Mouse (Mus musculus) forebrain, embryonic 16.5 days (tissue): ENCODE results near the gene Ucma. TPM values are rescaled to one million over a fixed set of nuclear protein-coding genes. Genes with fewer than 3 reads are reported as not detected.
"Not testable (repeated sequence)": the region's sequence is repeated elsewhere in the genome, so short reads cannot be mapped to it uniquely, and the experiment has no call there.

Source experiments
- ATAC-seq: fragments of 200-750 bp; cut with Nextera tagmentation; 2 replicates; pipeline ENCODE4 v1.8.0; 2017; ENCODE audit warnings: mild to moderate bottlenecking, moderate library complexity
- H3K27ac ChIP-seq: fragments of 300-500 bp; sonication (generic); 2 replicates; pipeline ENCODE4 v1.5.1; 2014; ENCODE audit warnings: low read length, control low read depth
- H3K27me3 ChIP-seq: fragments of 300-500 bp; sonication (generic); replicated peaks from 2 replicates; pipeline ENCODE4 v1.6.1; 2014; ENCODE audit warnings: low read length; ENCODE audit not compliant: control insufficient read depth, insufficient read depth
- H3K36me3 ChIP-seq: fragments of 300-500 bp; sonication (generic); 2 replicates; pipeline ENCODE4 v1.6.1; 2014; ENCODE audit not compliant: control insufficient read depth, insufficient read depth
- H3K4me1 ChIP-seq: fragments of 300-500 bp; sonication (generic); replicated peaks from 2 replicates; pipeline ENCODE4 v1.6.1; 2014; ENCODE audit warnings: low read length; ENCODE audit not compliant: control insufficient read depth, insufficient read depth
- H3K4me2 ChIP-seq: fragments of 300-500 bp; sonication (generic); 2 replicates; pipeline ENCODE4 v1.6.1; 2014; ENCODE audit warnings: mild to moderate bottlenecking, low read length, control low read depth
- H3K4me3 ChIP-seq: fragments of 300-500 bp; sonication (generic); replicated peaks from 2 replicates; pipeline ENCODE4 v1.5.1; 2014; ENCODE audit warnings: mild to moderate bottlenecking, low read length, control low read depth
- H3K9ac ChIP-seq: fragments of 300-500 bp; sonication (generic); replicated peaks from 2 replicates; pipeline ENCODE4 v1.6.1; 2014; ENCODE audit warnings: low read depth, low read length, control low read depth
- H3K9me3 ChIP-seq: fragments of 300-500 bp; sonication (generic); 2 replicates; pipeline ENCODE4 v1.6.1; 2016; ENCODE audit warnings: low read length; ENCODE audit not compliant: control insufficient read depth
- WGBS: fragments of 180-500 bp; shearing (Covaris S2); extraction: QIAGEN DNeasy Blood & Tissue Kit; methylation state at CpG from one replicate; pipeline ENCODE4 v1.1.7; 2014; 5-methylcytosine and 5-hydroxymethylcytosine counted together
- polyA plus RNA-seq: library from polyadenylated mRNA; unstranded; fragments of >200 nt; fragmentation: Nextera tagmentation; extraction: Ambion mirVana; gene quantifications from 2 replicates; pipeline ENCODE4 v1.2.1, GENCODE M21; 2015

The Ucma gene
- polyA plus RNA-seq: 0.71 TPM in 1 of 2 replicates, not detected in the other

DNA sequence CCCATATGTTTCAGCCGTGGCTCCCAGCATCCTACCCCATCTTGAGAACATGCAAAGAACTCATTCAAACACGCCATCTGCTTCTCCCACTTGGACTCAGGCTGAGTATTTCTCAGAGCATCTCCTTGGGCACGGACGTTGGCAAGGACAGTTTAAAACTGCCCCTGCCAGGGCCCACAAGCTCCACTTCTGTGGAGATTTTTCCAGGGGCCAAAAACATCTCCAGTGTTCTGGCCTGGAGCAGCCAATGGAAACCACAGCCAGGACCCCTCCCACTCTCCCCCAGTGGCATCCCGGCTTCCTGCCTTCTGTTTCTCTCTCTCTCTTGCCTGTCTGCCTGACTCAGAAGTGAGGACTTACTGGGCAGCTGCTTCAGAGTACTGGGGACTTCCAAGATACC is at the start of gene Ucma:
Gene Ucma (plus strand): TSS at position 316 of the 400 bp plus-strand sequence.
- H3K4me3 ChIP-seq: no peak within 1 kb of the TSS
- peak within 1 kb of the TSS; percentile 8; the same call in 1 of the 2 replicates for H3K27ac ChIP-seq
- H3K36me3 ChIP-seq: no peaks in the 10 kb centered on the region
- H3K9ac ChIP-seq: no peak within 1 kb of the TSS
- 0 out of 2 replicates have a peak, but pooled peaks have one; percentile 38 for ATAC-seq
- H3K4me2 ChIP-seq: no peak within 1 kb of the TSS
- H3K4me1 ChIP-seq: peaks cover 19% of the 10 kb centered on the region
- H3K9me3 ChIP-seq: no peaks in the 10 kb centered on the region
- WGBS: 55% methylated on average over 5 of the region's 5 CpGs
- no peaks in the 10 kb centered on the region for H3K27me3 ChIP-seq

DNA sequence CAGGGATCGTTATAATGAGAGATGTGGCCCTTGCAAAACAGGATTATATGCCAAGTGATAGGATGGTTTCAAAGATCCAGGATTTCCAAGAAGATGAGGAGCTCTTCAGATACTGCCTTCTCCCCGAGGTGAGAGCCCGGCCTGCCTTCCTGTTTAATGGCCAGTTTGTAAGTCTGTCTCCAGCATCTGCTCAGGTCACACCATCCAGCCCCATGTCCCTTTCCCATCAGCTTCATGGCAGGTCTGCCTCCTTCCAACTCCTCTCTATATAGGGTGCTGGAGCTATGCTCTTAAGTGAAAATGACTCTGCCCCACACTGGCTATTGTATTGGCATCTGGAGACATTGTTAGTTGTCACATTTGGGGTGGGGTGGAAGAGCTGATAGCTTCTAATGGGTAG is 48.5 kb upstream of the Ucma start:
- Histone ChIP-seq H3K27me3 (no peaks in the 10 kb centered on the region), H3K4me2 (no peak overlapping the region), H3K9ac (no peak overlapping the region), H3K9me3 (no peaks in the 10 kb centered on the region), H3K27ac (no peak overlapping the region), H3K36me3 (no peaks in the 10 kb centered on the region; the same call in 1 of the 2 replicates), H3K4me3 (no peak overlapping the region), H3K4me1 (no peaks in the 10 kb centered on the region)
- no peak for ATAC-seq
- WGBS: 84% methylated on average over 3 of the region's 3 CpGs

DNA sequence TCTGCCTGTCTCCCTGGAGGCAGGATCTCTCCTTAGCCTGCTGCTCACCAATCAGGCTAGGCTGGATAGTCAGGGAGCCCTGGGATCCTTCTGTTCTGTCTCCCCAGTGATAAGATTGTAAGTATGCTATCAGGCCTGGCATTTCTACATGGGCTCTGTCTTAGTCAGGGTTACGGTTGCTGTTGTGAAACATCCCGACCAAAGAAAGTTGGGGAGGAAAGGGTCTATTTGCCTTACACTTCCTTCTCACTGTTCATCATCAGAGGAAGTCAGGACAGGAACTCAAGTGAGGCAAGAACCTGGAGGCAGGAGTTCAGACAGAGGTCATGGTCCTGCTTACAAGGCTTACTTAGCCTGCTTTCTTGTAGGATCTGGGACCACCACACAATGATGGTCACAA is 46.7 kb upstream of the Ucma start:
- no peak overlapping the region for H3K4me2 ChIP-seq
- H3K9me3 ChIP-seq: no peaks in the 10 kb centered on the region
- no peak overlapping the region for H3K4me3 ChIP-seq
- H3K27me3 ChIP-seq: no peaks in the 10 kb centered on the region
- no peak overlapping the region for H3K9ac ChIP-seq
- ATAC-seq: no peak
- H3K27ac ChIP-seq: no peak overlapping the region
- no peaks in the 10 kb centered on the region for H3K4me1 ChIP-seq
- H3K36me3 ChIP-seq: no peaks in the 10 kb centered on the region; the same call in 1 of the 2 replicates
- 89% methylated on average over 2 of the region's 2 CpGs for WGBS

DNA sequence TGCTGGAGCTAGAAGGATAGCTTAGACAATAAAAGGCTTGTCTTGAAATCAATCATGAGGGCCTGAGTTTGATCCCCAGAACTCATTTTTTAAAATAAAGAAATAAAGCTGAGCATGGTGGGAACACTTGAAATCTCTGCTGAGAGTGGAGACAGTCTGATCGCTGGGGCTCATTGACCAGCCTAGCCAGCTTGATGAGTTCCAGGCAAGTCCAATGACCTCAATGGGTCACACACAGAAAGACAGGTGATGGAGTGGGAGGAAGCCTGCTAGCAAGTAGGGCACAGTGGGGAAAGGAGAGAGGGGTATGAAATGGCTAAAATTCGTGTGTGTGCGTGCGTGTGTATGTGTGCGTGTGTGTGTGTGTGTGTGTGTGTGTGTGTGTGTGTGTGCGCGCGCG is 41.4 kb upstream of the Ucma start:
- Histone ChIP-seq H3K27me3 (no peaks in the 10 kb centered on the region), H3K4me1 (no peaks in the 10 kb centered on the region), H3K36me3 (no peaks in the 10 kb centered on the region; the same call in 1 of the 2 replicates), H3K9ac (no peak overlapping the region), H3K27ac (no peak overlapping the region), H3K9me3 (no peaks in the 10 kb centered on the region), H3K4me2 (no peak overlapping the region), H3K4me3 (no peak overlapping the region)
- no peak for ATAC-seq
- 94% methylated on average over 9 of the region's 9 CpGs for WGBS

DNA sequence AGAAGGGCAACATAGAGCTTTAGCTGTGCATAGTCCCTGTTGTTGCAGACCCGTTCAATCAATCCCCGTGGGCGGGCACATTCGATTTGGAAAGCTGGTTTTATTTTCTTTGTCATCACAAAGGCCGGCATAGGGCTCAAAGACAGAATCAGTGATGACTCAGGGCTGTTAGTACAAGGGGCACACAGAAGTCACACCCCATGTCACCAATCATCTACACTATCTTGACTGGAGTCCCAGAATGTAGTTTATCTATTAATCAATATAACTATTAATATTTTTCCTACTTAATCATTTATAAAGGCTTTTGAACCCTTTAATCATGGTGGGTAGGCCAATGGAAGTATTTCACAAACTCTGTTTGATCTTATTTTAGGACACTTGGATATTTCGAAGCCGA is 38.0 kb upstream of the Ucma start:
- no peaks in the 10 kb centered on the region for H3K36me3 ChIP-seq
- no peaks in the 10 kb centered on the region for H3K27me3 ChIP-seq
- WGBS: 94% methylated on average over 7 of the region's 7 CpGs
- no peak overlapping the region for H3K4me2 ChIP-seq
- no peak overlapping the region for H3K4me3 ChIP-seq
- no peak overlapping the region for H3K9ac ChIP-seq
- no peaks in the 10 kb centered on the region for H3K4me1 ChIP-seq
- ATAC-seq: no peak
- no peak overlapping the region for H3K27ac ChIP-seq
- no peaks in the 10 kb centered on the region for H3K9me3 ChIP-seq

DNA sequence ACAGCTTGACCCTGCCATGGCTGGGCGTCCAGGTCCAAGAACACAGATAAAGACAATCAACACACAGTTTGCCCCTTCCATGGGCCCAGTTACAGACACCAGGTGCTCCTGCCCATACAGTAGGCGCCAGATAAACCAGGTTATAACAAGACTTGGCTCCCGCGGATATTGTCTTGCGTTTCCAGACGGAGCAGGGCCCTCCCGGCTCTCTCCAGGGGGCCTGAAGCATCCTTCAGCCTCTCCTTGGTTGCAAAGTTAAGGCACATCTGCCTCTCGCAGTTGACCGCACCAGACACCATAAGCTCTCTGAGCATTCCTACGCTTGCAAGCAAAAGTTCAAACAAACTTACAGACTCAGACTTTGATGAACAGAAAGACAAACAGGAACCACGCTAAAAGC is 35.1 kb upstream of the Ucma start:
- Histone ChIP-seq H3K4me2 (no peak overlapping the region), H3K4me1 (no peaks in the 10 kb centered on the region), H3K27me3 (no peaks in the 10 kb centered on the region), H3K4me3 (no peak overlapping the region), H3K9me3 (no peaks in the 10 kb centered on the region), H3K27ac (no peak overlapping the region), H3K36me3 (no peaks in the 10 kb centered on the region), H3K9ac (no peak overlapping the region)
- 89% methylated on average over 11 of the region's 11 CpGs for WGBS
- ATAC-seq: no peak

DNA sequence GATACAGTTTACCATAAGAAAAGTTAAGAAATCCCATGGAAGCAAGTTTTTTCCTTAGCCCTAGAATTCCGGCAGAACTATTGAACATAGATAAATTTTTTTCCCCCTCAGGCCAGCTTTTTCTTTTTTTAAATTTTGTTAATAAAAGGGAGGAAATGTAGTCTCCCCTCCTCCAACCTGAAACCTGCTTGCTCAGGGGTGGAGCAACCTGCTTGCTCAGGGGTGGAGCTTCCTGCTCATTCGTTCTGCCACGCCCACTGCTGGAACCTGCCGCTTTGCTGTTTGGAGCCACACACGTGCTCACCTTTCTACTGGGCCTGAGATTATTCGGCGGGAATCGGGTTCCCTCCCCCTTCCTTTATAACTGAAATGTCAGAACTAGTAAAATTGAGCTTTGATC is 26.2 kb upstream of the Ucma start:
- not testable (repeated sequence) for H3K4me3 ChIP-seq, ATAC-seq, H3K4me1 ChIP-seq, H3K4me2 ChIP-seq, H3K27ac ChIP-seq, H3K9me3 ChIP-seq, H3K36me3 ChIP-seq, H3K27me3 ChIP-seq, H3K9ac ChIP-seq
- 91% methylated on average over 7 of the region's 8 CpGs for WGBS

DNA sequence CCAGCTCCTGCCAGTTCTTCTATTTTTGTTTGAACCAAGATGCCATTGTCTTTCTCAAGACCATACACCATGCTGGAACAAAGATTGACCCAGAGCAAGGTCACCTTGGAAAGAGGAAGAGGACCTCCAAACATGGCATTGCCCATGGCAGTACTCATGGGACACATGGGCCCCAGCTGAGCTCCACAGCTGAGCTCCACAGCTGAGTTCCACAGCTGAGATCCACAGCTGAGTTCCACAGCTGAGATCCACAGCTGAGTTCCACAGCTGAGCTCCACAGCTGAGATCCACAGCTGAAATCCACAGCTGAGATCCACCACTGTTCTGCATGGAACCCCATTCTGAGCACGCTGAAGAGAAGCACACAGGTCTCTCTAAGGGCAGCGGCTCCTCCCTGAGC is 24.9 kb upstream of the Ucma start:
- ATAC-seq: no peak
- Histone ChIP-seq H3K27me3 (no peaks in the 10 kb centered on the region), H3K27ac (no peak overlapping the region), H3K4me3 (no peak overlapping the region), H3K4me1 (no peaks in the 10 kb centered on the region), H3K9ac (no peak overlapping the region), H3K36me3 (no peaks in the 10 kb centered on the region), H3K9me3 (no peaks in the 10 kb centered on the region), H3K4me2 (no peak overlapping the region)
- WGBS: 91% methylated on average over 2 of the region's 2 CpGs

DNA sequence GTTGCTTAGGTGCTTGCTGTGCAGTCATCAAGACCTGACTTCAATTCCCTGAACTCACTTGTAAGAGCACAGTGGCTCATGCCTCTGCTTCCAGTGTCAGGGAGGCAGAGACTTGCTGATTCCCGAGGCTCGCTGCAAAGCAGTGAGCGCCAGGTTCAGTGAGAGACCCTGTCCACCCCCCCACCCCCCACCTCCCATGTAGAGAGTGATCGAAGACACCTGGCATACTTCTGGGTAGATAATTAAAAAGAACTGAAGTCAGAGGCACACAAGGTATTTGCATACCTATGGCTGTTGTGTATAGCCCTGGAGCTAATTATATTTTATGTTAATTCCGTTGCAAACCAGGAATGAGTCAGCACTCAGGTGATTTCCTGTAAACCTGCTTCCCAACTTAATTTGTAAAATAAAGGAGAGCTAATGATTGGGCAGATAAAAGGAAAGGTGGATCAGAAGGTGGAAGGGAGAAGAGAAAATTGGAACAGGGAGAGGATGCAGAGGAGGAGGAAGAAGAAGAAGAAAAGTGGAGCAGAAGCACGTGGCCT is 21.6 kb upstream of the Ucma start:
- ATAC-seq: no peak
- H3K36me3 ChIP-seq: no peaks in the 10 kb centered on the region
- H3K9ac ChIP-seq: no peak overlapping the region
- 79% methylated on average over 6 of the region's 6 CpGs for WGBS
- no peak overlapping the region for H3K27ac ChIP-seq
- H3K4me3 ChIP-seq: no peak overlapping the region
- H3K27me3 ChIP-seq: no peaks in the 10 kb centered on the region
- no peaks in the 10 kb centered on the region for H3K4me1 ChIP-seq
- no peaks in the 10 kb centered on the region for H3K9me3 ChIP-seq
- H3K4me2 ChIP-seq: no peak overlapping the region

DNA sequence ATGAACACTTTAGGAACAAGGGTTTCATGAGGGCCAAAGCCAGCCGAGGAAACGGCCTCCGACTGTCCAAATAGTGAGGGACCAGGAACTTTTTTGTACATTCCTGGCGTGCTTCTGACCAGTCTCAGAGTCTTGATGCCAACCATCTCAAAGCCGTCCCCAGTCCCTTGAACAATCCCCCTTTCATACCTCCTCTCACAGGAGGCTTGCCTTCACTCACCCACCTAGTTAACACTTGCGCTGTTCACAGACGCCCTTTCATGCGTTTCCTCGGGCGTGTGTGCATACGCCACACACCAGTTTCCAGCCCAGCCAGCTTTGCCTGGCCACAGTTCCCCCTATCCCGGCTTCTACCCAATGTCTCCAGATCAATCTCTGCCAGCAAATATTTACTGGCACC is 17.9 kb upstream of the Ucma start:
- no peak overlapping the region for H3K4me3 ChIP-seq
- H3K4me1 ChIP-seq: no peaks in the 10 kb centered on the region
- no peak for ATAC-seq
- no peak overlapping the region for H3K4me2 ChIP-seq
- no peaks in the 10 kb centered on the region for H3K9me3 ChIP-seq
- H3K27me3 ChIP-seq: no peaks in the 10 kb centered on the region
- no peak overlapping the region for H3K9ac ChIP-seq
- no peaks in the 10 kb centered on the region for H3K36me3 ChIP-seq
- WGBS: 85% methylated on average over 12 of the region's 12 CpGs
- H3K27ac ChIP-seq: no peak overlapping the region
